Mouse (Mus musculus): ENCODE measurements at regions not wholly inside any gene's neighbourhood (a gene's known extent, or its start where the extent isn't known, plus 50 kb on each side); places are given as distances from the start of the nearest gene placed in this dataset.
A peak's percentile ranks its signal among the peaks of the same experiment; 100 is the strongest.

DNA sequence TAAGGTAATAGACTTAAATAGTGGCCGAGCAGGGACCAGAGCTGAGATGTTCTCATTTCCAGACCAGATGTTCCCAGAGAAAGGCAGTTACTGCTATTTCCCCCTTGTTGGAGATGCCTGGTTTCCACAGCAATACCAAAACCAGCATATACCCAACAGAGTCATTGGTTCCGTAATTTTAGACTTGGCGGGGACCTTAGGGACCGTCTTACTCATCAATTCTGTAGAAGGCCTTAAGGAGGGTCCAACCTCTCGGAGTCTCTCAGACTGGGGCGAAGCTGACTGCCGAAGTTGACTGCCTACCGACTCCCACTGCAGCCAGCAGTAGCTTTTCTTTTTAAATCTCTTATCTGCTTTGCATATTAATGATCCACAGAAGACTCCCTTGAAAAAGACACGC lies 95.1 kb upstream of the Foxn2 start:
- no peak for DNase-seq (ENCODE audit: low read depth, low spot score)

GRCm38 (mm10) chr17:88346896-88347295 lies 93.6 kb upstream of the Foxn2 start:
- Histone ChIP-seq H3K27me3 (ENCODE audit: control insufficient read depth, insufficient read depth, low read length, poor library complexity, severe bottlenecking) (no peaks in the 10 kb centered on the region), H3K36me3 (ENCODE audit: control insufficient read depth, insufficient read depth, low read length, poor library complexity, severe bottlenecking) (no peaks in the 10 kb centered on the region)
- DNase-seq (ENCODE audit: low read depth, low spot score), result peak; percentile 10

More for the DNA sequence above, 95.1 kb upstream of the Foxn2 start:
- Histone ChIP-seq H3K36me3 (ENCODE audit: control insufficient read depth, insufficient read depth, low read length, poor library complexity, severe bottlenecking) (no peaks in the 10 kb centered on the region), H3K27me3 (ENCODE audit: control insufficient read depth, insufficient read depth, low read length, poor library complexity, severe bottlenecking) (no peaks in the 10 kb centered on the region)

DNA sequence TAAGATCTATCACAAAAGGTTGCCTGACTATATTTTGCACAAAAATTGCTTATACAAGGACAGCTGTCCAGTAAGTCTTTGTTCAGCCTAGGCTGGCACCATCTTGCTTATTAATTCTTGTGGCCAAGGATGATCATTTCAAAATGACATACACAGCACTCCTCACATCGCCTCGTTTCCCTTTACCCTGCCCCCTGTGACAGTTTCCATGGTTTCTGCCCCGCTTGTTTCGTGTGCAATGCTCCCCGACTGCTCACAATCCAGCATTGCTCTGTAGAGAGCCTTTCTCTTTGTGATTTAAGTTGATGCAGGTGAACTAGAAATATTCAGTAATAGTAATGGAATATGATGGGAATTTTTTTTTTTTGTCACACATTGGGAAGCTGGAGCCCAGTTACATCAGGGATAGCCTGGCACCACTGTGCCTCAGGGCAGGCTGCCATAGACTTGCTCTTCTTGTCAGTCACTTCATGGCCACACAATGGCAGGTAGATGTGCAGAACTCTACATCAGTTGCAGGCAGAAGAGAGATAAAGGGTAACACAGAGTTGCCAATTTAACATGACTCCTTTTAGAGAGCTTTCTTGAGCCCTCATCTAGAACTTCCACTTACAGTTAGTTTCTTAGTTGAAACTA lies 90.6 kb upstream of the Foxn2 start:
- no peak for DNase-seq (ENCODE audit: low read depth, low spot score)
- no peaks in the 10 kb centered on the region for H3K27me3 ChIP-seq (ENCODE audit: control insufficient read depth, insufficient read depth, low read length, poor library complexity, severe bottlenecking)
- no peaks in the 10 kb centered on the region for H3K36me3 ChIP-seq (ENCODE audit: control insufficient read depth, insufficient read depth, low read length, poor library complexity, severe bottlenecking)

DNA sequence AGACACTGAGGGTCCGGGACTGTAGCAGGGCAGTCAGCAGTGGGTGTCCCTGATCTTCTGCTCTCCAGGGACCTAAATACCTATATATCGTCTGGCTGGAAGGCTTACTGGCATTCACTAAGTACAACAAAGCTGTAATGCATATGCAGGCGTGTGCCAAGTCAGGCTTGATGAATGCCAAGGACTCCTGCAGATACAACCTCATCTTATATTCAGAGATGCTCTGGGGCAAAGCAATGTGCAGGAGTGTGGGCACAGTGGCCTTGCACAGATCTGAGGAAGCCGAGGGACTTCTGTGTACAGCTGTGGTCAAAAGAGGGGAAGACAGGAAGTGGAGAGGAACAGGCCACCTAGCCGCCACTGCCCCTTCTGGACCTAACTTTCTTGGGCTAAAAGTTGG lies 89.5 kb upstream of the Foxn2 start:
- no peaks in the 10 kb centered on the region for H3K36me3 ChIP-seq (ENCODE audit: control insufficient read depth, insufficient read depth, low read length, poor library complexity, severe bottlenecking)
- H3K27me3 ChIP-seq (ENCODE audit: control insufficient read depth, insufficient read depth, low read length, poor library complexity, severe bottlenecking), result no peaks in the 10 kb centered on the region
- DNase-seq (ENCODE audit: low read depth, low spot score), result no peak

- DNase-seq (ENCODE audit: low read depth, low spot score), result no peak
- H3K27me3 ChIP-seq (ENCODE audit: control insufficient read depth, insufficient read depth, low read length, poor library complexity, severe bottlenecking), result no peaks in the 10 kb centered on the region
- H3K36me3 ChIP-seq (ENCODE audit: control insufficient read depth, insufficient read depth, low read length, poor library complexity, severe bottlenecking), result no peaks in the 10 kb centered on the region
These were observed 87.6 kb upstream of the Foxn2 start for GRCm38 (mm10) chr17:88352960-88353359.

GRCm38 (mm10) chr17:88361161-88361560 lies 79.3 kb upstream of the Foxn2 start:
- H3K27me3 ChIP-seq (ENCODE audit: control insufficient read depth, insufficient read depth, low read length, poor library complexity, severe bottlenecking), result no peaks in the 10 kb centered on the region
- no peak for DNase-seq (ENCODE audit: low read depth, low spot score)

DNA sequence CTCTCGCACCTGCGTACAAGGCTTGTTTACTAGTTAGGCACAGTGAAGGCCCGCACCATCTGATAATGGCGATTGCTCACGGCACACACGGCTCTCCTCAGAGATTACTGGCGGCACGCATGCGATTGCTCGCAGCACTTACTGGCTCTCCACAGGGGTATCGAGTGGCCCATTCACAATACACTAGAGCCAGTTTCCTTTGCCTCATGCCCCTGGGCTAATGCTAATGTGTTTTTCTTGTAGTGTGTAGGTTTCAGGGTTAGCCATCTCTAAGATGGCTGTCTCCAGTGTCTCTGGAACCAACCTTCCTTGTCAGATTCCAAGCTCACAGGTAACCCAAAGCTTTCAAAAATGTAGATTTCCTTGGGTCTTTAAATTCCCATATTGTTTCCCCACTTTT lies 78.1 kb upstream of the Foxn2 start:
- Histone ChIP-seq H3K27me3 (ENCODE audit: control insufficient read depth, insufficient read depth, low read length, poor library complexity, severe bottlenecking) (no peaks in the 10 kb centered on the region), H3K36me3 (ENCODE audit: control insufficient read depth, insufficient read depth, low read length, poor library complexity, severe bottlenecking) (no peaks in the 10 kb centered on the region)
- DNase-seq (ENCODE audit: low read depth, low spot score), result no peak

More at GRCm38 (mm10) chr17:88361161-88361560, 79.3 kb upstream of the Foxn2 start:
- no peaks in the 10 kb centered on the region for H3K36me3 ChIP-seq (ENCODE audit: control insufficient read depth, insufficient read depth, low read length, poor library complexity, severe bottlenecking)

GRCm38 (mm10) chr17:88367876-88368275 lies 72.6 kb upstream of the Foxn2 start:
- no peaks in the 10 kb centered on the region for H3K27me3 ChIP-seq (ENCODE audit: control insufficient read depth, insufficient read depth, low read length, poor library complexity, severe bottlenecking)
- DNase-seq (ENCODE audit: low read depth, low spot score), result no peak
- no peaks in the 10 kb centered on the region for H3K36me3 ChIP-seq (ENCODE audit: control insufficient read depth, insufficient read depth, low read length, poor library complexity, severe bottlenecking)

DNA sequence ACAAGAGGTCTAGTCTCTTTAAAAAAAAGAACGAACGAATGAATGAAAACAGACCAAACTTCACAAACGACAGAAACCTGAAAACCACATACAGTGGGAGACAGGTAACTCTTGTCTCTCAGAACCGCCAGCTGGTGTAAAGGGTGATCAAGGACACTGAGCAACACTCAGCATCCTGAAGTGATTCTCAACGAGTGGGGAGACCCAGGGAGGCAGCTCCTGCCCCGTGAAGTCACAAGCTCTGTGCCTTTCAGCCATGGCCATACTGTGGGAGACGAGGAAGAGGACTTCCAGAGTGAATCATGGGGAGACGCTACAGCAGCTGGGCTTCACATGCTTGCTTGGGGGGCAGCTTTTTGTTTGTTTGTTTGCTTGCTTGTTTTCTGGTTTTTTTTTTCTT lies 70.5 kb upstream of the Foxn2 start:
- Histone ChIP-seq H3K36me3 (ENCODE audit: control insufficient read depth, insufficient read depth, low read length, poor library complexity, severe bottlenecking) (no peaks in the 10 kb centered on the region), H3K27me3 (ENCODE audit: control insufficient read depth, insufficient read depth, low read length, poor library complexity, severe bottlenecking) (no peaks in the 10 kb centered on the region)
- DNase-seq (ENCODE audit: low read depth, low spot score), result no peak

- H3K27me3 ChIP-seq (ENCODE audit: control insufficient read depth, insufficient read depth, low read length, poor library complexity, severe bottlenecking), result no peaks in the 10 kb centered on the region
- no peak for DNase-seq (ENCODE audit: low read depth, low spot score)
- no peaks in the 10 kb centered on the region for H3K36me3 ChIP-seq (ENCODE audit: control insufficient read depth, insufficient read depth, low read length, poor library complexity, severe bottlenecking)
These were observed 69.8 kb upstream of the Foxn2 start for GRCm38 (mm10) chr17:88370676-88371075.

DNA sequence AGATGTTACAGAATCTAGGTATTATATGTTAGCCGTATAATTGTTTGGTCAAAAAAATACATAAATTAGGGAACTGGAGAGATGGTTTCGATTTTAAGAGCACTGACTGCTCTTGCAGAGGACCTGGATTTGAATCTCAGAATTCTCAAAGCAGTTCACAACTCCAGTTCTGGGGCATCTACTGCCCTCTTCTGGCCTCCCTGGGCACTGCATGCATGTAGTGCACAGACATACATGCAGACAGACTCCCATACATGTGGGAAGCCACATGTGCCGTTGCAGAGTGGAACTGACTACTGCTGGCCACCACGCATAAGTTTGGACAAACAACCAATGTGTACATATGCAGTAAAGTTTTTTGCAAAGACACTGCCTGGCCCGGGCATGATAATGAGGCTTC lies 62.0 kb upstream of the Foxn2 start:
- peak; percentile 18 for DNase-seq (ENCODE audit: low read depth, low spot score)
- Histone ChIP-seq H3K27me3 (ENCODE audit: control insufficient read depth, insufficient read depth, low read length, poor library complexity, severe bottlenecking) (no peaks in the 10 kb centered on the region), H3K36me3 (ENCODE audit: control insufficient read depth, insufficient read depth, low read length, poor library complexity, severe bottlenecking) (no peaks in the 10 kb centered on the region)

- no peaks in the 10 kb centered on the region for H3K27me3 ChIP-seq (ENCODE audit: control insufficient read depth, insufficient read depth, low read length, poor library complexity, severe bottlenecking)
- DNase-seq (ENCODE audit: low read depth, low spot score), result no peak
- H3K36me3 ChIP-seq (ENCODE audit: control insufficient read depth, insufficient read depth, low read length, poor library complexity, severe bottlenecking), result no peaks in the 10 kb centered on the region
These were observed 61.1 kb upstream of the Foxn2 start for GRCm38 (mm10) chr17:88379389-88379788.

DNA sequence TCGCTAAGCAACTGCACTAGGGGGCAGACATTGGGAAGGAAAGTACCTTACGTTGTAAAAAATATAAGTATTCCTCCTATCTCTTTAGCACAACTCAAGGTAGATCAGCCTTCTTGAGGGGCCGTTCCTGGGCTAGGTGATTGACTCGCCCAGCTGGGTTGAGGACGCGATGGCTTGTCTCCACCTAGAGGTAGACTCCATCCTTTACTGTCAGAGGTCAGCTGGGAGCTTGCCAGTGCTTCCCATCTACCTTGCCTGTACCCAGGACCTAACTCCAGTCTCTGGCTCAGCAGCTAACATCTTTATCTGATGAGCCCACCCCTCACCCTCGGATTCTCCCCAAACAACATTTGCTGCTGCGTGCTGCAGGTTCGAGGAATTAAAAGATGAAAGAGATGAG lies 59.4 kb upstream of the Foxn2 start:
- Histone ChIP-seq H3K27me3 (ENCODE audit: control insufficient read depth, insufficient read depth, low read length, poor library complexity, severe bottlenecking) (no peaks in the 10 kb centered on the region), H3K36me3 (ENCODE audit: control insufficient read depth, insufficient read depth, low read length, poor library complexity, severe bottlenecking) (no peaks in the 10 kb centered on the region)
- no peak for DNase-seq (ENCODE audit: low read depth, low spot score)

DNA sequence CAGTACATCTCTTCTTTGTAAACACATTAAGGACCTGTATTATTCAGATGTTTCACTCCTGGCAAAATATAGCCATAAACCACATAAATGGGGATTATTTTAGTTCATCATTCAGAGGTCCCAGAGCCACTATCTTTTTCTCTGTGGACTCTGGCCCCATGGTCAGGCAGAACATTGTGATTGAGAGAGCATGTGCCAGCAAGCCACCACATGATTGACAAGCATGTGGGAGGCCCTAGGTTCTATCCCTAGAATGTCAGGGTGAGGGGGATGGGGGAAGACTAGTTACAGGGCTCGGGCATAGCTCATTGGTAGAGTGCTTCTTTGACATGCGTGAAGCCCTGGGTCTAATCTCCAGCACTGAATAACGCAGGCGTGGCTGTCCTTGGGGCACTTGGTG lies 57.1 kb upstream of the Foxn2 start:
- Histone ChIP-seq H3K36me3 (ENCODE audit: control insufficient read depth, insufficient read depth, low read length, poor library complexity, severe bottlenecking) (no peaks in the 10 kb centered on the region), H3K27me3 (ENCODE audit: control insufficient read depth, insufficient read depth, low read length, poor library complexity, severe bottlenecking) (no peaks in the 10 kb centered on the region)
- no peak for DNase-seq (ENCODE audit: low read depth, low spot score)

DNA sequence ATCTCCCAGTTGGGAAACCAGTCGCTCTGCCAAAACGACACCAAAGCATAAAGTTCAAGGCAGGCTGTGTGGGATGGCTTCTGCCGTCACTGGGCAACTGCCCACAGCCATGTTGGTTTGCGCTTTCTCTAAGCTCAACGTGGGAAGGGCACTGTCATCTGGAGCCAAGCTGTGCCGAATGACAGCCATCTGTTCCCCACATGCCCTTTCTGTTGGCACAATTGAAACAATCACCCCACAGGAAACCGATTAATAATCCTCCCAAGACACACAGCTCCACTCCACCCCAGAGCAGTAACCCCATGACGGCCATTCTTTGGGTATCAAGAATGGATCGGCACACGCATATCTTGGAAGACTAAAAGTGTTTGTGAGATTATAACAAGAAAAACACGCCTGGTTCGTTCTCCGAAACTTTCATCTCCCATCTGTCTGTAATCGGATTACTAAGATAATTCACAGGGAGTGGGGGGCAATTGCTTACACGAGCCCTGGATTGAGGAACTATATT lies 52.0 kb upstream of the Foxn2 start:
- no peaks in the 10 kb centered on the region for H3K36me3 ChIP-seq (ENCODE audit: control insufficient read depth, insufficient read depth, low read length, poor library complexity, severe bottlenecking)
- DNase-seq (ENCODE audit: low read depth, low spot score), result no peak
- no peaks in the 10 kb centered on the region for H3K27me3 ChIP-seq (ENCODE audit: control insufficient read depth, insufficient read depth, low read length, poor library complexity, severe bottlenecking)
